In the genomic region with DNA sequence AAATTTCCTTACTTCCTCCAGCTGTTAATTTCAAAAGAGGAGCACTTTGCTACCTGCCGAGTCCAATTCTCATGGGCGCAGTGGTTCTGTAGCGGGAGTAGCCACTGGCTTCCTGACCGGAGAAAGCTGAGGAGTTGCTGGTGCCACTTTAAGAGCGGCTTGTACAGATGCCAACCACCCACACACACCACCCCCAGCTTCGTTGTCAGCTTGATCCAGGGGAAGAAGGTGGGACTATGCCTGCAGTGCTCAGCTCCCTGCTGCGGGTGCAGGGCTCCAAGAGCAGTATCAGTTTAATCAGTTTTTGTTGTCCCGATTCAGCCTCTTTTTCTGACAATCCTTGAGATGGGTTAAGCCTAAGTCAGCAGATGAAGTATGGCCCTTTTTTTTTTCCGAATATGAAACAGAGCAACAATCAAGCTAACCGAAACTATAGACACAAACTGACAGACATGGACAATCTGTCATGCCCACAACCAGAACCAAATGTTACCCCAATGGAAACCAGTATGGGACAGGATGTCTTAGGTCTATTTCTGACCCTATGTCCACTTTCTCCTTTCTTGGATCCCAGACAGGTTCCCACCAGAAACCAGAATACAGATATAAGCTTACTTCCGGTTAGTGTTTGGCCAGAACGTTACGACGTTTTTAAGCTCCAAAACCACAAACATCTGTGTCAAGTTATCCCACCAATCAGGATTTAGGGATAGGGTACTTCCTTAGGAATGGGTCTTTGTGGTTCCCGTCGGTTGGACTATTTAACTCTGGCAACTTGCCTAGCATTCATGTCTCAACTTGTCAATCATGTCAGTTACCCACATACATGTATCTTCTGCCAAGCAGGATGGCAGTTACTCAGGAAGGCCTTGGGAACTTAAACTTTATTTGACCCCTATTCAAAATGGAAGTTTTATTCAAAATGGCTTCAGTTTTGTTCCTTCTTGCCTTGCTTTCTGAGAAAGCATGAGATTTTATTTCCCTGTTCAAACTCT, we compare ENCODE assay signal across 10 mouse cellular contexts. TPM values are rescaled to one million over a fixed set of nuclear protein-coding genes. Genes with fewer than 3 reads are reported as not detected.
DNase-seq lines count a peak whose midpoint lies in the region; ATAC-seq and TF ChIP-seq lines count a peak whose summit lies in the region.
"Had no signal": no experiment of that assay in that cellular context is flagged by ENCODE, and none has a peak within 500 bp of the region (broad histone marks: within the 10 kb centered on the region; RNA-seq: fewer than 3 reads in every experiment).

No protein-coding gene starts in this region.

- H3K4me2 ChIP-seq in neural tube, embryonic 15.5 days, result no peak overlapping the region
- H3K4me2 ChIP-seq: embryonic facial prominence, embryonic 12.5 days had no signal

- no peaks in the 10 kb centered on the region for H3K27me3 ChIP-seq in neural tube, embryonic 15.5 days (replicated peaks)
- H3K27me3 ChIP-seq: embryonic facial prominence, embryonic 12.5 days had no signal

- DNase-seq in frontal cortex, postnatal 10 days (ENCODE audit: low spot score in 2 of 2), result no peak
- peak; percentile 21 for DNase-seq in CD4-positive, CD25-positive, alpha-beta regulatory T cell, adult 2 months (ENCODE audit: low read depth, low spot score)
- peak; percentile 18 to 26 for DNase-seq in frontal cortex, postnatal 25 days (ENCODE audit: low spot score in 2 of 2)
- DNase-seq in heart, postnatal 4 days, result no peak
- no peak for DNase-seq in embryo, embryonic 9.5 days (ENCODE audit: extremely low spot score)

- 59% methylated on average over 16 of the region's 16 CpGs for WGBS in olfactory bulb, adult 2 months
- 86% methylated on average over 16 of the region's 16 CpGs for WGBS in neural tube, embryonic 15.5 days

- TF ChIP-seq CTCF in olfactory bulb, adult 2 months (IDR thresholded peaks at IDR 0.05; ENCODE audit: insufficient read depth, low read depth, low read length), result no peak

- ATAC-seq in frontal cortex, adult (ENCODE audit: low TSS enrichment), result peak; percentile 94
- no peak for ATAC-seq in neural tube, embryonic 15.5 days (ENCODE audit: low FRiP score)
- ATAC-seq: lung, postnatal 0 days had no signal

- H3K9me3 ChIP-seq in neural tube, embryonic 15.5 days (replicated peaks), result no peaks in the 10 kb centered on the region
- H3K9me3 ChIP-seq: embryonic facial prominence, embryonic 12.5 days had no signal

- H3K27ac ChIP-seq in olfactory bulb, adult 2 months (ENCODE audit: insufficient read depth, low read depth, low read length), result no peak overlapping the region
- no peak overlapping the region for H3K27ac ChIP-seq in neural tube, embryonic 15.5 days (replicated peaks)
- H3K27ac ChIP-seq: embryonic facial prominence, embryonic 12.5 days had no signal

- no peak for TF ChIP-seq POLR2A in olfactory bulb, adult 2 months (IDR thresholded peaks at IDR 0.05; ENCODE audit: insufficient read depth, low read depth, low read length)

- H3K36me3 ChIP-seq in neural tube, embryonic 15.5 days, result no peaks in the 10 kb centered on the region
- H3K36me3 ChIP-seq: embryonic facial prominence, embryonic 12.5 days had no signal

- H3K9ac ChIP-seq in neural tube, embryonic 15.5 days (replicated peaks), result no peak overlapping the region
- H3K9ac ChIP-seq: embryonic facial prominence, embryonic 12.5 days had no signal

- peak overlapping the region; percentile 22; the same call in 1 of the 2 replicates for H3K4me3 ChIP-seq in olfactory bulb, adult 2 months (ENCODE audit: insufficient read depth, low read depth, low read length)
- no peak overlapping the region for H3K4me3 ChIP-seq in neural tube, embryonic 15.5 days (replicated peaks)
- H3K4me3 ChIP-seq: embryonic facial prominence, embryonic 12.5 days had no signal

- H3K4me1 ChIP-seq in olfactory bulb, adult 2 months (ENCODE audit: control insufficient read depth, insufficient read depth, low read length), result peaks cover 3% of the 10 kb centered on the region; the same call in 1 of the 2 replicates
- H3K4me1 ChIP-seq in neural tube, embryonic 15.5 days, result no peaks in the 10 kb centered on the region
- H3K4me1 ChIP-seq: embryonic facial prominence, embryonic 12.5 days had no signal

RNA-seq across cellular contexts. Expression of a gene that starts 17.3 kb away (rescaled TPM):
- polyA plus RNA-seq in olfactory bulb, adult 2 months (2012; ENCODE audit: insufficient read depth, insufficient read length, low replicate concordance, missing spikeins), result not detected in 2 replicates
- polyA plus RNA-seq in neural tube, embryonic 15.5 days (2015; fragmentation: Nextera tagmentation; extraction: Ambion mirVana), result 0.47 and 0.49 TPM in 2 replicates
- 1 to 10 TPM; 1.2 to 1.7 TPM for total RNA-seq in heart, postnatal 4 days (2021)
- polyA plus RNA-seq: embryonic facial prominence, embryonic 12.5 days had no signal

Comparison
In these comparisons a context has a peak if more than half of its experiments do, and no peak if none do; other contexts are left out.
1. DNase-seq: peak in CD4-positive, CD25-positive, alpha-beta regulatory T cell, adult 2 months (single experiment) and frontal cortex, postnatal 25 days (2 of 2); none in frontal cortex, postnatal 10 days (0 of 2), heart, postnatal 4 days (single experiment) and embryo, embryonic 9.5 days (single experiment).